Mouse (Mus musculus) midbrain, postnatal 0 days (tissue): Measurements from ENCODE around the gene Pcf11. TPM values are rescaled to one million over a fixed set of nuclear protein-coding genes. Genes with fewer than 3 reads are reported as not detected.

Source experiments
- ATAC-seq: fragments of 200-750 bp; cut with Nextera tagmentation; 2 replicates; pipeline ENCODE4 v1.8.0; 2017; ENCODE audit warnings: moderate number of reproducible peaks, mild to moderate bottlenecking, moderate TSS enrichment, moderate library complexity; ENCODE audit not compliant: low FRiP score
- DNase-seq: peaks from one replicate; pipeline ENCODE4 v3.0.0-alpha.2; 2015; ENCODE audit warnings: low spot score
- H3K27ac ChIP-seq: fragments of 300-500 bp; sonication (generic); 2 replicates; pipeline ENCODE4 v1.5.1; 2014; ENCODE audit warnings: low read depth, mild to moderate bottlenecking, low read length, mixed read lengths
- H3K27me3 ChIP-seq: fragments of 300-500 bp; sonication (generic); 2 replicates; pipeline ENCODE4 v1.6.1; 2014; ENCODE audit warnings: low read length, control low read depth, mixed read lengths; ENCODE audit not compliant: insufficient read depth
- H3K36me3 ChIP-seq: fragments of 300-500 bp; sonication (generic); 2 replicates; pipeline ENCODE4 v1.6.1; 2014; ENCODE audit warnings: low read length, control low read depth, mixed read lengths; ENCODE audit not compliant: insufficient read depth
- H3K4me1 ChIP-seq: fragments of 300-500 bp; sonication (generic); 2 replicates; pipeline ENCODE4 v1.6.1; 2014; ENCODE audit warnings: mild to moderate bottlenecking, control low read depth, antibody characterized with exemption, low read length, mixed read lengths; ENCODE audit not compliant: insufficient read depth
- H3K4me2 ChIP-seq: fragments of 300-500 bp; sonication (generic); 2 replicates; pipeline ENCODE4 v1.6.1; 2014; ENCODE audit warnings: low read depth, mild to moderate bottlenecking, low read length, mixed read lengths; ENCODE audit not compliant: poor library complexity, severe bottlenecking
- H3K4me3 ChIP-seq: fragments of 300-500 bp; sonication (generic); 2 replicates; pipeline ENCODE4 v1.5.1; 2014; ENCODE audit warnings: low read depth, mild to moderate bottlenecking, low read length, moderate library complexity
- H3K9ac ChIP-seq: fragments of 300-500 bp; sonication (generic); replicated peaks from 2 replicates; pipeline ENCODE4 v1.6.1; 2014; ENCODE audit warnings: mild to moderate bottlenecking, low read length, moderate library complexity, mixed read lengths; ENCODE audit not compliant: poor library complexity, severe bottlenecking
- H3K9me3 ChIP-seq: fragments of 300-500 bp; sonication (generic); 2 replicates; pipeline ENCODE4 v1.6.1; 2016; ENCODE audit warnings: low read length, control low read depth
- CTCF ChIP-seq: IDR thresholded peaks from 2 replicates; pipeline ENCODE4 v1.5.1; 2016; ENCODE audit warnings: antibody characterized with exemption, mild to moderate bottlenecking
- WGBS: fragments of 180-500 bp; shearing (Covaris S2); extraction: QIAGEN DNeasy Blood & Tissue Kit; methylation state at CpG from one replicate; pipeline ENCODE4 v1.1.7; 2014; 5-methylcytosine and 5-hydroxymethylcytosine counted together
- polyA plus RNA-seq: library from polyadenylated mRNA; unstranded; fragments of >200 nt; fragmentation: Nextera tagmentation; extraction: Ambion mirVana; gene quantifications from 2 replicates; pipeline ENCODE4 v1.2.1, GENCODE M21; 2015
- total RNA-seq: library from RNA; depleted of rRNA; stranded (reverse); fragments of >200 nt; gene quantifications from 2 replicates; pipeline ENCODE4 v1.2.3, GENCODE M21; 2014

Gene Pcf11
- total and polyA plus RNA-seq, 2 experiments from 2014 or later, result 14.7 to 34.6 TPM

DNA sequence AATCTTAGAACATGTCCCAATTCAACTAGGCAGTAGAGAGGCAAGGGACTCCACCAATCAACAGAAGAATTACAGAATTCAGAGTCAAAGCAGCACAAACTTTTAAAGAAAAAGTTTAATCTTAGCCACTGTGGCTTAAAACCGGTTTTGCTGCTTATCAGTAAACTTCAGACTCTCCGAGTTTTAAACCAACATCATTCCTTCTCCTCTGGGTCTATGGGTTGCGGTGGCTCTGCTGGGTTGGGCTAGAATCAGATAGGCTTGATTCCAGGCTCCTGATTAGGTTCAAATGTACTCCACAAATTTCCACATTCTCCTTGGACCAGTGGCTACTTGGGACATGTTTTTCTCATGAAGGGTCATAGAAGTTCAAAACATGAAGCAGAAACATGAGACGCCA, 7.6 kb upstream of the Pcf11 start:
- 86% methylated on average over 4 of the region's 4 CpGs for WGBS
- H3K9ac ChIP-seq, result no peak overlapping the region
- H3K27ac ChIP-seq, result no peak overlapping the region
- H3K36me3 ChIP-seq, result no peaks in the 10 kb centered on the region
- H3K4me1 ChIP-seq, result no peaks in the 10 kb centered on the region
- TF ChIP-seq CTCF, result no peak
- no peak overlapping the region for H3K4me3 ChIP-seq
- no peak overlapping the region for H3K4me2 ChIP-seq
- no peak for ATAC-seq
- DNase-seq, result no peak
- no peaks in the 10 kb centered on the region for H3K9me3 ChIP-seq
- H3K27me3 ChIP-seq, result no peaks in the 10 kb centered on the region

DNA sequence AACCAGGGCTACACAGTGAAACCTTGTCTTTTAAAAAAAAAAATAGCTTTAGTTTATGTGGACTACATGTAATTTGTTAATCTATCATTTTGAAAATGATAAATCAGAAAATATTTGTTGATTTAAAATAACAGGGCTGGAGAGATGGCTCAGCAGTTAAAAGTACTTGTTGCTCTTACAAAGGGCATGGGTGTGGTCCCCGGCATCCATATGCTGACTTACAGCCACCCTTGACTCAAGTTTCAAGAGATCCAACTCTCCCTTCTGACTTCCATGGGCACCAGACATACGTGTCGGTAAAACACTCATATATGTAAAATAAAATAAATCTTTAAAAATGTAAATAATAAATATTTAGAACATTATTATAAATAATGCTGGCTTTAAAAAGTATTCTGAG, 5.4 kb upstream of the Pcf11 start:
- Histone ChIP-seq H3K27ac (no peak overlapping the region), H3K4me2 (no peak overlapping the region), H3K9ac (no peak overlapping the region), H3K9me3 (no peaks in the 10 kb centered on the region), H3K4me3 (no peak overlapping the region), H3K36me3 (no peaks in the 10 kb centered on the region), H3K27me3 (no peaks in the 10 kb centered on the region), H3K4me1 (peaks cover 3% of the 10 kb centered on the region; the same call in 1 of the 2 replicates)
- TF ChIP-seq CTCF, result no peak
- WGBS, result 89% methylated on average over 3 of the region's 3 CpGs
- ATAC-seq, result no peak
- DNase-seq, result no peak

DNA sequence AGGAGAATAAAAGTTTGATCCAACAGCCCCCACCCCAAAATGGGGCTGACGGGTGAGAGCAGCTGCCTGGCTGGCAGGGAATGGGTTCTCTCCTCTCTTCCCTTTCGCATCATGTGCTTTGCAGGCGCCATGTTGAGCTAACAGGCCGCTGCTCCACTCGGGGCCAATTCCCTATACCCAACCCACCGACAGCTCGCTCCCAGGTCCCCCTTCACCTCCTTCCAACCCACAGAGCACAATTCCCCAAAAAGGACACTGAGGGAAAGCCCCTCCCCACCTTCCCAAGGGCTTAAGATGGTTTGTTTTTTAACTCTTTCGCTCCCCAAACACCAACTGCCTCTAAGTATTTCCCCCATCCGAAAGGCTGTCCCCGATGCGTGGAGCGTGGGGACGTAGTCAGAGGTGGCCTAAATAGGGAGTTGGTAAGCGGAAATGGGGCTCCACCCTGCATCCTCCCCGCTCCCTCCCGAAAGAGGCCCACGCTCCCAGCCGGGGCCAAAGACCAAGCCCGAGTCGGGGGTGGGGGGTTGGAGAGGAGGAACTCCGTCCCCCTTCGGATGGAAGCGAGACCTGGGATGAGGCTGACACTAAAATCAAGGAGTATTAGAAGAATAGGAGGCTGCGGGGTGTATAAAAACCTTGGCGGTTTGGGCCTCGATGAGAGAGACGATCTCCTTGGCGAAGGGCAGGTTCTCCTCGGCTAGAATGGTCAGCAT, 785 bp downstream of the Pcf11 start:
- DNase-seq (peak; percentile 69), ATAC-seq (peak; percentile 10; the same call in 1 of the 2 replicates)
- WGBS, result under 1% methylated on average over 29 of the region's 29 CpGs

DNA sequence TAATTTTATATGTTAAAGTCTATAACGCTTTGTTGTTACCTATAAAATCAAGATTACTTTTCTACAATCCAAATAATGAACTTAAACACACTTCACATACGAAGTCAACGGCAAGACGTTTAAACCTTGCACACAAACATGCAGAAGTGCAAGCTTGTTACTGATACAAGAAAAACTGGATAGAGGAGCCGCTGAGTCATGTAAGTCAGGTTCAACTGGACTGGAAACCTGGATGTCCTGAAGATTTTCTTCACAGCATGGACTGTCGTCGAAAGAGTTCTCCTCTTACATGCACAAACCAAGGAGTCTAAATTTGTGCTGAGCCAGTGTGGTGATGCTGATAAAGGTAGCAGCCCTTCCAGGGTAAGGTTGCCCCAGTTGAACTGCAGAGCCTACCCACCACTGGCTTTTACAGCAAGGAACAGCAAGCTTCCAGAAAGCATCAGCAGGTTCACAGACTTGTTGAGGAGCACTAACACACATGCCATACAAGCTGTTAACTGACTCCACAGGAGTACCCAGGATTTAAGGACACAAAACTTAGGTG, 3.4 kb downstream of the Pcf11 start:
- no peak for DNase-seq
- H3K27me3 ChIP-seq, result no peaks in the 10 kb centered on the region
- H3K9me3 ChIP-seq, result no peaks in the 10 kb centered on the region
- no peak for ATAC-seq
- H3K4me2 ChIP-seq, result peak overlapping the region; percentile 57
- no peak overlapping the region for H3K4me3 ChIP-seq
- H3K27ac ChIP-seq, result no peak overlapping the region
- H3K36me3 ChIP-seq, result 0 out of 2 replicates have a peak, but pooled peaks cover 4% of the 10 kb centered on the region
- 82% methylated on average over 7 of the region's 7 CpGs for WGBS
- no peak for TF ChIP-seq CTCF
- peaks cover 13% of the 10 kb centered on the region for H3K4me1 ChIP-seq
- H3K9ac ChIP-seq, result no peak overlapping the region

More for the DNA sequence above, 785 bp downstream of the Pcf11 start:
- H3K27me3 ChIP-seq, result no peaks in the 10 kb centered on the region
- TF ChIP-seq CTCF, result no peak
- peak overlapping the region; percentile 100 for H3K9ac ChIP-seq
- H3K27ac ChIP-seq, result peak overlapping the region; percentile 99
- H3K4me3 ChIP-seq, result peak overlapping the region; percentile 77
- H3K4me1 ChIP-seq, result peaks cover 13% of the 10 kb centered on the region
- peak overlapping the region; percentile 57 for H3K4me2 ChIP-seq
- H3K9me3 ChIP-seq, result no peaks in the 10 kb centered on the region
- 0 out of 2 replicates have a peak, but pooled peaks cover 4% of the 10 kb centered on the region for H3K36me3 ChIP-seq

DNA sequence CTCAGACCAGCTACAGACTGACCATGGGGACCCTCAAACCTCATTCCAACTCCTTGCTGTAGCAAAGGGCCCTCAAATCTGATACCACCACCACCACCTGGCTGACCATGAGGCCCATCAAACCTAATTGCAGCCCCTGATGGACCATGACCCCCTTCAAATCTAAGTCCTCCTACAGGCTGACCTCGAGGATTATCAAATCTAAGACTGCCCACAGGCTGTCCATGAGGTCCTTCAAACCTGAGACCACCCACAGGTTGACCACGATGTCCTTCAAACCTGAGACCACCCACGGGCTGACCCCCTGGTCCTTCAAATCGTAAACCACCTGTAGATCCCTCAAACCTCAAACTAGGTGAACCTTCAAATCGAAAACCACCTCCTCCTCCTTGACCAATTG, 11.7 kb downstream of the Pcf11 start:
- Histone ChIP-seq H3K27ac (no peak overlapping the region), H3K9ac (no peak overlapping the region), H3K4me1 (no peaks in the 10 kb centered on the region), H3K9me3 (no peaks in the 10 kb centered on the region), H3K36me3 (peaks cover 32% of the 10 kb centered on the region), H3K27me3 (no peaks in the 10 kb centered on the region), H3K4me2 (no peak overlapping the region), H3K4me3 (no peak overlapping the region)
- no peak for DNase-seq
- no peak for ATAC-seq
- TF ChIP-seq CTCF, result no peak
- 97% methylated on average over 5 of the region's 5 CpGs for WGBS

DNA sequence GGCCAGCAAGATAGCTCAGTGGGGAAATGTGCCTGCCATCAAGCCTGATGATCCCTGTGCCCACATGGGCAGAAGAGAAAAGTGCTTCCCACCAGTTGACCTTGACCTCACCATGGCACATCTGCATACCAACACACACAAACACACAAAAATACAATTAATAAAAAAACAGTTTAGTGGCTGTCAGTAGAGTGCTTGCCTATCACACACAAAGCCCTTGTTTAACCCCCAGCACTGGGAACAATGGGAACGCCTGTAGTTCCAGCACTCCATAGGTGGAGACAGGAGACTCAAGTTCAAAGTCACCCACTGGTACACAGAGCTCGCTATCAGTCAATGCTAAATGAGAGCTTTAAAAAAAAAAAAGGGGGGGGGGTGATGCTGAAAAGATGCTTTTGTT, 13.3 kb downstream of the Pcf11 start:
- H3K9me3 ChIP-seq, result no peaks in the 10 kb centered on the region
- peaks cover 32% of the 10 kb centered on the region for H3K36me3 ChIP-seq
- no peak overlapping the region for H3K4me3 ChIP-seq
- H3K4me1 ChIP-seq, result no peaks in the 10 kb centered on the region
- no peak overlapping the region for H3K4me2 ChIP-seq
- H3K27ac ChIP-seq, result no peak overlapping the region
- DNase-seq (no peak), ATAC-seq (no peak)
- H3K27me3 ChIP-seq, result no peaks in the 10 kb centered on the region
- 87% methylated on average over 2 of the region's 2 CpGs for WGBS
- no peak for TF ChIP-seq CTCF
- H3K9ac ChIP-seq, result no peak overlapping the region
